Mouse (Mus musculus) limb, embryonic 14.5 days (tissue): ENCODE data around the gene Anks1. TPM values are rescaled to one million over a fixed set of nuclear protein-coding genes. Genes with fewer than 3 reads are reported as not detected.

Experiments used
- ATAC-seq: fragments of 200-750 bp; cut with Nextera tagmentation; 2 replicates; pipeline ENCODE4 v1.8.0; 2017; ENCODE audit warnings: low read depth, moderate number of reproducible peaks, moderate TSS enrichment; ENCODE audit not compliant: low FRiP score
- DNase-seq: peaks from one replicate; pipeline ENCODE4 v3.0.0-alpha.2; 2015; ENCODE audit warnings: low spot score
- H3K27ac ChIP-seq: fragments of 300-500 bp; sonication (generic); replicated peaks from 2 replicates; pipeline ENCODE4 v1.5.1; 2014; ENCODE audit warnings: low read depth, mild to moderate bottlenecking, low read length, moderate library complexity, mixed read lengths
- H3K27me3 ChIP-seq: fragments of 300-500 bp; sonication (generic); 2 replicates; pipeline ENCODE4 v1.6.1; 2014; ENCODE audit warnings: low read length, mixed read lengths; ENCODE audit not compliant: control insufficient read depth, insufficient read depth
- H3K36me3 ChIP-seq: fragments of 300-500 bp; sonication (generic); 2 replicates; pipeline ENCODE4 v1.6.1; 2014; ENCODE audit warnings: mild to moderate bottlenecking, low read length, moderate library complexity, mixed read lengths; ENCODE audit not compliant: control insufficient read depth, insufficient read depth
- H3K4me1 ChIP-seq: fragments of 300-500 bp; sonication (generic); 2 replicates; pipeline ENCODE4 v1.6.1; 2014; ENCODE audit warnings: antibody characterized with exemption, low read length, mixed read lengths; ENCODE audit not compliant: control insufficient read depth, insufficient read depth
- H3K4me2 ChIP-seq: fragments of 300-500 bp; sonication (generic); replicated peaks from 2 replicates; pipeline ENCODE4 v1.6.1; 2014; ENCODE audit warnings: low read depth, mild to moderate bottlenecking, low read length, moderate library complexity; ENCODE audit not compliant: severe bottlenecking
- H3K4me3 ChIP-seq: fragments of 300-500 bp; sonication (generic); replicated peaks from 2 replicates; pipeline ENCODE4 v1.5.1; 2014; ENCODE audit warnings: low read length
- H3K9ac ChIP-seq: fragments of 300-500 bp; sonication (generic); 2 replicates; pipeline ENCODE4 v1.6.1; 2014; ENCODE audit warnings: mild to moderate bottlenecking, low read depth, low read length, moderate library complexity; ENCODE audit not compliant: severe bottlenecking
- H3K9me3 ChIP-seq: fragments of 300-500 bp; sonication (generic); 2 replicates; pipeline ENCODE4 v1.6.1; 2016; ENCODE audit warnings: low read length; ENCODE audit not compliant: control insufficient read depth
- POLR2A ChIP-seq: fragments of 200-500 bp; IDR thresholded peaks from 2 replicates; pipeline ENCODE4 v1.8.0; 2012; ENCODE audit warnings: inconsistent platforms, mild to moderate bottlenecking, moderate library complexity, borderline replicate concordance; ENCODE audit not compliant: insufficient read depth, insufficient read length; ENCODE audit errors: extremely low read depth
- WGBS: fragments of 180-500 bp; shearing (Covaris S2); extraction: QIAGEN DNeasy Blood & Tissue Kit; methylation state at CpG from one replicate; pipeline ENCODE4 v1.1.7; 2014; 5-methylcytosine and 5-hydroxymethylcytosine counted together
- polyA plus RNA-seq, 2 experiments: library from polyadenylated mRNA; depleted of rRNA in 1 of 2; stranded (reverse) in 1 of 2; unstranded in 1 of 2; fragments of >200 nt; fragmentation: Nextera tagmentation in 1 of 2; extraction: Ambion mirVana in 1 of 2; gene quantifications; 2 replicates each; pipeline versions ENCODE4 v1.2.1 to v1.2.3; 2012 to 2014

The Anks1 gene
- polyA plus RNA-seq, 2 experiments, result 14.6 to 40.6 TPM

DNA sequence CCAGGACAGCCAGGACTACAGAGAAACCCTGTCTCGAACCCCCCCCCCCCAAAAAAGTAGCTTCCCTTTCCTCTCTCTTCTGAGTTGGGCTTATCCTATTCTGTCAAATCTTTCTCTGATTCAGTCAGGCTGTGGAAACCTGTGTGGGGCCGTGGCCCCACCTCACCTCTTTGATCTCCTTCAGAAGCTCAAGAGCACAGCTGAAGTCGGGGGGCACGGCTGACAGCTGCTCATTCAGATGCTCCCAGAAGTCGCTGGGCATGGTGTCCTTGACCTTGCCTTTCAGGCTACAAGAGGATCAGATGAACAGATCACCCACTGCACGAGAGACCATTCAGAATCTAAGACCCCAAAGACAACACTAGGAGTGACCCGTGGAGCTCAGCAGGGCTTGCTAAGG is 165.4 kb downstream of the Anks1 start:
- Histone ChIP-seq H3K36me3 (no peaks in the 10 kb centered on the region), H3K4me2 (no peak overlapping the region), H3K27ac (no peak overlapping the region), H3K4me3 (no peak overlapping the region), H3K27me3 (no peaks in the 10 kb centered on the region), H3K9ac (no peak overlapping the region), H3K9me3 (no peaks in the 10 kb centered on the region), H3K4me1 (no peaks in the 10 kb centered on the region)
- WGBS, result 62% methylated on average over 7 of the region's 7 CpGs
- no peak for ATAC-seq
- no peak for TF ChIP-seq POLR2A
- DNase-seq, result no peak

- DNase-seq (no peak), ATAC-seq (no peak)
- Histone ChIP-seq H3K4me3 (no peak overlapping the region), H3K4me1 (no peaks in the 10 kb centered on the region), H3K36me3 (no peaks in the 10 kb centered on the region), H3K27me3 (no peaks in the 10 kb centered on the region), H3K9ac (no peak overlapping the region), H3K27ac (no peak overlapping the region), H3K9me3 (no peaks in the 10 kb centered on the region), H3K4me2 (no peak overlapping the region)
- no peak for TF ChIP-seq POLR2A
- 76% methylated on average over 9 of the region's 9 CpGs for WGBS
These were observed 168.9 kb downstream of the Anks1 start for GRCm38 (mm10) chr17:28078028-28078427.

GRCm38 (mm10) chr17:28079618-28080017 is 170.5 kb downstream of the Anks1 start:
- Histone ChIP-seq H3K4me2 (peak overlapping the region; percentile 100), H3K4me3 (peak overlapping the region; percentile 60), H3K4me1 (no peaks in the 10 kb centered on the region), H3K9ac (peak overlapping the region; percentile 65), H3K36me3 (no peaks in the 10 kb centered on the region), H3K27me3 (no peaks in the 10 kb centered on the region), H3K9me3 (no peaks in the 10 kb centered on the region), H3K27ac (no peak overlapping the region)
- ATAC-seq (peak; percentile 80), DNase-seq (peak; percentile 86)
- WGBS, result under 1% methylated on average over 19 of the region's 25 CpGs
- no peak for TF ChIP-seq POLR2A

GRCm38 (mm10) chr17:28080045-28080816 is 171.1 kb downstream of the Anks1 start, which contains the start of gene Tcp11:
Tcp11 (minus strand) TSS chr17:28080639.
- under 1% methylated on average over 40 of the region's 57 CpGs for WGBS
- Histone ChIP-seq H3K36me3 (no peaks in the 10 kb centered on the region), H3K4me2 (peak within 1 kb of the TSS; percentile 100), H3K4me3 (peak within 1 kb of the TSS; percentile 60), H3K4me1 (peaks cover 2% of the 10 kb centered on the region; the same call in 1 of the 2 replicates), H3K9ac (peak within 1 kb of the TSS; percentile 65), H3K27ac (no peak within 1 kb of the TSS), H3K9me3 (no peaks in the 10 kb centered on the region), H3K27me3 (no peaks in the 10 kb centered on the region)
- TF ChIP-seq POLR2A, result no peak
- DNase-seq (peak; percentile 76), ATAC-seq (peak; percentile 85)

GRCm38 (mm10) chr17:28080817-28081165 is 171.7 kb downstream of the Anks1 start:
- Histone ChIP-seq H3K4me1 (peaks cover 8% of the 10 kb centered on the region; the same call in 1 of the 2 replicates), H3K9ac (no peak overlapping the region; the same call in 1 of the 2 replicates), H3K9me3 (no peaks in the 10 kb centered on the region), H3K27me3 (no peaks in the 10 kb centered on the region), H3K36me3 (no peaks in the 10 kb centered on the region), H3K4me3 (peak overlapping the region; percentile 60), H3K4me2 (peak overlapping the region; percentile 100), H3K27ac (no peak overlapping the region)
- TF ChIP-seq POLR2A, result no peak
- DNase-seq (no peak), ATAC-seq (no peak)
- WGBS, result 10% methylated on average over 9 of the region's 9 CpGs
